Mouse (Mus musculus) ovary, postnatal 14 days (tissue): ENCODE measurements around the gene Tmem25.

Source experiments
- DNase-seq: peaks from one replicate; pipeline ENCODE4 v3.0.0; 2022; ENCODE audit warnings: low spot score

Gene Tmem25

DNA sequence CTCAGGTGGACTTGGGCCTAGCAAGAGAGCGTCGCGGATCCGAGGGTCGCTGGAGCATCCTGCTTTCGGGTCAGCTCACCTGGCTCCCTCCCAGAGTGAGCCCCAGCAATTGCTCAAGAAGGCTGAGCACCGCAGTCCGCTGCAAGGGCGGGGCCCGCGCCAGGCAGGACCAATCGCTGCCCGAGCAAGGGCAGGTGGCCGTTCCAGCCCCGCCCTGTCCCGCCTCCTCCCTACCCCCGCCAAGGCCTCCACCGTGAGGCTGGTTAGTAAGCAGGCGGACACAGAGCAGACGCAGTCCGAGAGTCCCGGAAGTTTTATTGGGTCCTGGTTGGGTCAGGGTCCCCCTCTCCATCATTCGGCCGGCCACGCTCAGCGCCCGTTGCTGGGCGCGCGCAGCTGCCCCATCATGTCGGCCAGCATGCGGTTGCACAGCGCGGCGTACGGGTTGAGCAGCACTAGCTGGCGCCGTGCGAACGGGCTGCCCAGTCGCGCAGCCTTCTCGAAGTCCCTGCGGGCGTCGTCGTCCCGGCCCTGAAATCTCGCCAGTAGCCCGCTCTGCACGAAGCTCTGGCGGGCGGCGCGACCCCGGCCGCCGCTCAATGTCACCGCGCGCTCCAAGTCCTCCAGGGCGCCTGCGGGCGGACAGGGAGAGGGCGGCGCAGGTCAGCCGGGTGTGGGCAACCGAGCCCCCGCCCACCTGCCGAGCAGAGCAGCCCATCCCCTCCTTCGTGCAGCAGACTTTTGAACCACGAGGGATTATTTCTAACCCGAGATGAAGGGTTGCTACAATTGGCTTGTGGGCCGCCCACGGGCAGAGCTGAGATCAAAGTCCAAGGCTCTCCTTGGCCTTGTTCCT, at the start of gene Tmem25:
Gene Tmem25 (minus strand): TSS at position 206 of the 856 bp plus-strand sequence.
- DNase-seq: peak; percentile 69

DNA sequence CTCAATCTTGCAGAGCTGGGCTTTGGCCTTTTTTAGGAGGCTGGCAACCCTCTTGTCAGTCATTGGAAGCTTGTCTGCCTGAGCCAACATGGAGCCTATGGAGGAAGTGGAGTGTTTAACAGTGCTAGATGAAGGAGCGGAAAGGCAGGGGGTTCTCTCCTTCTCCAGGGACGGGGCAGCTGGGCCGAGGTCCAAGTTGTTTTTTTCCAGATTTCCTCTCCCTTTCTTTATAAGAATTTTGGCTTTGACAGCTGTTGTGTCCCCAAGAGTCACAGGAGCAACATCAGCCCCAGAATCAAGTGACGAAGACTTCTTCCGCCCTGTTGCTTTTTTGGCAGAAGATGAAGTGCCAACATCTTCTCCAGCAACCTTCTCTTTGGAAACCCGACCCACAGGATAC, 48.3 kb upstream of the Tmem25 start:
- no peak for DNase-seq

DNA sequence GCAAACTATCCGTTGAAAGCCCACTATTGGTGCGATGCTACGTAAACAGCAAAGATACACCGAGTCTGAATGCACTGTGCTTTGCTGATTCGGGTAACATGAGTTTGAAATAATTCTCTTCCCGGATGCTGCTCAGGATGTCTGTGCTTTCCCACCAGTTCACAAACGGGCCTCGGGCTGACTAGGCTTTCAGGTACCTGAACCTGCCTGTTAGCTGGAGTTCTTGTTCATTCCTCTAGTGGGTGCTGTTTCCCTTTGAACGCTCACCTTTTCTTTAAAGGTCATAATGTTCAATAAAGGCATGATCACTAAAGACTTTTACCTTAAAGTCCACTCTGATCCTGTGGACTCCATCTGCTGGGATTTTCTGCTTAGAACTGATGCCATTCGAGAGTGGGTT, 42.1 kb upstream of the Tmem25 start:
- peak; percentile 19 for DNase-seq

DNA sequence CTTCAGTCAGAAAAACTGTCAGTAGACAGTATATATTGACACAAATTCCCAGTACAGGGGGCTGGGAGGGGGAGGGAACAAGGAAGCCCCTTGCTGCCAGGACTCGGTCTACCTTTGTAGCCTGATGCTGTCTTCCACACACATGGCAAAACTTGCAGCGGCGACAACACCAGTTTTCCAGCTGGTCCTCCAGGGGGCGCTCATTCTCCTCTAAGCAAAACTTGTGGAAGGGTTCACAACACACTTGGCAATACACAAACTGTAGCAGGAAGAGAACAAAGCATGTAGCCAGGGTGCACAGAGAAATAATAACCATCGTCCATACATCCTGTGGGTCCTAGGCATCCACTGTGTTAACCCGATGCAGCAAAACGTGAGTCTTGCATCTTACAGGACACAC, 37.3 kb upstream of the Tmem25 start:
- peak; percentile 71 for DNase-seq

DNA sequence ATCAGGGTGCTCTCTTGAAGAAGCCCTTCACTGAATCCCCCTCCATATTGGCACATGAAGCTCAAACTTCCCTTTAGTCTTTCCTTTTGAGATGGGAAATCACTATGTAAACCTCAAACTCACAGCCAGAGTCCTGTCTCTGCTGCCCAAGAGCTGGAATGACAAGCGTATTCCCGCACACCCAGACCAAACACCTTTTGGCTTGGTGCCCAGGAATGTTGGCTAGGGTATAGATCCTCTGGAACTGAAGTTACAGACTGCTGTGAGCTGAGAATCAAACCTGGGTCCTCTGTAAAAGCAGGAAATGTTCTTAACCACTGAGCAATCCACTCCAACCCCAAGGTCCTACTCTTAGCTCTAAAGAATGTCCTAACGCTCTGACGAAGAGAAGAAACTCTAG, 33.2 kb upstream of the Tmem25 start:
- peak; percentile 18 for DNase-seq

DNA sequence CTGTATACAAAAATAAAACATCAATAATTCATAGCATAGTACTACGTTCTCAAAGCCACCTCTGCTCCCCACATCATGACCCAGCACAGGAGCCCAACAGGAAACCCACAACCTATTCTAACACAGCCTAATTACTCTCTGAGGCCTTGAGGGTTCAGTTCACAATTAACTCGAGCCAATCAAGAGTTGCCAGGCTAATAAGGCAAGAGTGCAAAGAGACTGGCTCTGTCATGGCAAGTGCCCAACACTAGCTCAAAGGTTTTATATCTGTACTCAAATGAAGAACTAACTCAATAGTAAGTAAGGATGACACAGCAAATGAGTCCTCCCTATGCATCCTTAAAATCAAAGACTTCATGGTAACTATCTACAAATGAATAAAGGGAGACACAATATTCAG, 31.4 kb upstream of the Tmem25 start:
- no peak for DNase-seq

DNA sequence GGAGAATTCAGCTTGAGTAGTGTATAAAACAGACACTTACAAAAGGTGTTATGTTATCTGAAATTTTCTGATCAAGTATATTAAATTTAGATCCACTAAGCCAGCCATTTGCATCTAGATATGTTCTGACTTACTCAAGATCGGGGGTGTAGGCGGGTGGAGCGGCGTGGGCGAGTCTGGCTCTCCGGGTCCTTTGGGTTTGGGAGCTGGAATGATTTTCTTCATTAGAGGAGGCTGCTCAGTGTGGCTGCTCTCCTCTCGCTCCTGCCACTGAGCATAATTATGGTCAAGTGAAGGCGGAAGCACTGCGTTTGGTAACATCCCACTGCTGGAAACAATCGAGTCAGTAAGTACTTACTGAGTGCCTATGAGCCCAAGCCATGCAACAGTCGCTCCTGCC, 29.8 kb upstream of the Tmem25 start:
- DNase-seq: no peak

DNA sequence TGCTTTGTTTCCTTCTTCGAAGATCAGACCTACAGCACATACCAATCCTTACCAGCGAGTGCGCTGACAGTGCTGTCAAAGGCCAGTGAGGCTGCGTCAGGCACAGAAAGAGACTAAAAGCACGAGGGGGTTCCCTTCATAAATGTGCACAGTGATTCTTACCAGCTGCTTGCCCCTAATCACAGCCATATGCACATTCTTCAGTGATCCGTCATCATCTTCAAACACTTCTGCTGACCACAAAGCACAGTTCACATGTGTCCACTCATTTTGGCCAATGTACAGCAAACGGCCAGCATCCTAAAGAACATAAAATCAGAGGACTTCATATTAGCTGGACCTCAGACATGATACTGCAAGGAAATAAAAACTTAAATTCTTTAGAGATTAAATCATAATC, 27.6 kb upstream of the Tmem25 start:
- DNase-seq: no peak

DNA sequence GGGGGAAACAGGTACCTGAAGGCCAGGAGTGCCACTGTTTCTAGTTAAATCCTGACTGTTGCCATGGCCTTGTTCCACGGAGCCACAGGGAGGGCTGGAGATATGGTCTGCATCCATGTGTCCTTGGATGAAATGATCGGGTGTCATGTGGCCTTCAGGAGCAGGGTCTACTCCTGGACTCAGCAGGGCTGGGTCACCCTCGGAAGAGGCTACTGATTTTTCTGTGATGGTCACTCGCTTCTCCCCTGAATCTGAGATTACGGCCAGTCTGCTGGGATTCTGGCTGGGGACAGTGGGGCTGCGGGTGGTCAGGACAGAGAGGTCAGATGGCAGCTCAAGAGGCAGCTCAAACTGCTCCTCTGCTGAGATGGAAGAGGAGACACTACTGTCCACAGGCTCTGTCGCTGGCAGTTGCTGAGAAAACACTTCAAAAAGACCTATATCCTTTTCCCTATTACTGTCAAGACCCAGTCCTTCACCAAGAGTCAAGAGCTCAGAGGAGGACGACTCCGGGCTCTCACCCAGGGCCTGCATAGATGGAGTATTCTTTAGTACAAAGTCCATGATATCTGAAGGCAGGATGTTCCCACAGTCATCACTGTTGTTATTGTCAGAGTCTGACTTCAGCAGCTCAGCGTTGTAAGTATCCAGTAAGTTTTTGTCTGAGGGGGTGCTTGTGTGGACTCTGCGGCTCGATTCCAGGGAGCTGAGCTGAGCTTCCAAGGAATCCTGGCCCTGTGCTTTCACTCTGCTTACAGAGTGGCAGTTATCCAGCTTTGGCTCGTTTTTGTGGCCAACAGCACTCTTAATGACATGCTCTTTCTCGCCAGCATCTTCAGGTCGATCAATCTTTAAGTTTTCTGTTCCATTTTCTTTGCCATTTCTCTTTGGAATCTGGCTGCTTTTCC, 21.1 kb upstream of the Tmem25 start:
- no peak for DNase-seq

DNA sequence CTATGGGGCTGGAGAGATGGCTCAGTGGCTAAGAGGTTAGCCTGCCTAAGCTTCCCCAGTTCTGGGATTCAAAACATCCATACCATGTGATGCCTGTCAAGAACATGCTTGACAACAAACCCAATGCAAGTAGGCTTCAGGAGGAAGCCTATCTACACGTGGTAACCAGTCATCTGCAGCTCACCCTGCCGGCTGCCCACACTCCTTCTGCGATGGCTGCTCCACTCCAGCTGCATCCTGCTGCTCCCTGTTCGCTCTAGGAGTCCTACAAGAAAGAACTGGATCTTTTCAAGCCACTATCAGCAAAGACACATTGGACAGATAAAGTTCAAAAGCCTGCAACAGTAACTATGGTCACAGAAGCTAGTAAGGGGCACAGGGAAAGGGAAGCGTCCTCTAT, 18.4 kb upstream of the Tmem25 start:
- no peak for DNase-seq

DNA sequence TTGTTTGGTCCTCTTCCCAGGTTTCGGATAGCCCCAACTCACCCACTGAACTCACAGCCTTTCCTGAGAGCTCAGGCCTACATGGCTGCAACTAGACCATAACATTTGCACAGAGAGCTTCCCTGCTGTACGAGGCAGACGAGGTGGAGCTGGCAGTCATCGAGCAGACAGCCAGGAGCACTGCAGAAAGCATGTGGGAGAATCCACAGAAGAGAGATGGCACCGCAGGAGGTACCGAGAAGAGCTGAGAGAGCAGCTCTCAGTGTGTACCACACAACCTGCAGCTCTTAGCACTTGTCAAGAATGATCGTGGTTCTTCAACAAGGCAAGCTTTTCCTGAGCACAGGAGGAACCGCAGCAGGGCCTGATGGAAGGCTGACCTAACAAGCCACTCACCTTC, 15.1 kb upstream of the Tmem25 start:
- DNase-seq: no peak

DNA sequence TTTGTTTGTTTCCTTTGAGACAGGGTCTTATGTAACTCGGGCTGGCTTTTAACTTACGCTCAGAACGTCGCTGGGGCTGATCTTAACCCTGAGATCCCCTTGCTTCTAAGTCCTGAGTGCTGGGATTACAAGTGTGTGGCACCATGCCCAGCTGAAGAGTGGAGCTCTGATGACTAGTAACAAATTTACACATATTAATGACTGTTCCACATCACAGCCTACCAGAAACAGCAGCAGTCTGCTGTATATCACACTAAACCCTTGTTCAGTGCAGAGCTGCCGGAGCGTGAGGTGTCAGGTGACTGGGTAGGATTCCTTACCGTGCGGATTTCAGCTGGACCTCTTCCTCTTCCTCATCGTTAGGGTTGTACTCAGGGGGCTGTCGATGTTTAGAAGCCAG, 11.2 kb upstream of the Tmem25 start:
- no peak for DNase-seq

DNA sequence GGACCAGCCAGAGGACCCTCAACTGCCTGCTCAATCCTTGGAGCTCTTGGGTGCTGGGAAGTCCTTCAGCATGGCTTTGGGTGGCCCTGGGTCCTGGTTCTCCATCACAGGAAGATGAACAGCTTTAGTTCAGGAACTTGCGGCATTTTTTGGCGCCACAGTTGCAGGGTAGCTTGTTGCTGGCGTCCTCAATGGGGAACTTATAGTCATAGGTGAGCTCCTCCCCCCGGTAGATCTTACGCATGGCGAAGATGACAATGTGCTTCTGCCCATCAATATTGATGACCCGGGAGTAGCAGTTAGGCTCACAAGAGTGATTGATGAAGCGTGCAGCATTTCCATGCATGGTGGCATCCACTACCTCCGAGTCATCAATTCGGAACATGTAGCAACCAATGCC, 8.7 kb upstream of the Tmem25 start:
- no peak for DNase-seq

DNA sequence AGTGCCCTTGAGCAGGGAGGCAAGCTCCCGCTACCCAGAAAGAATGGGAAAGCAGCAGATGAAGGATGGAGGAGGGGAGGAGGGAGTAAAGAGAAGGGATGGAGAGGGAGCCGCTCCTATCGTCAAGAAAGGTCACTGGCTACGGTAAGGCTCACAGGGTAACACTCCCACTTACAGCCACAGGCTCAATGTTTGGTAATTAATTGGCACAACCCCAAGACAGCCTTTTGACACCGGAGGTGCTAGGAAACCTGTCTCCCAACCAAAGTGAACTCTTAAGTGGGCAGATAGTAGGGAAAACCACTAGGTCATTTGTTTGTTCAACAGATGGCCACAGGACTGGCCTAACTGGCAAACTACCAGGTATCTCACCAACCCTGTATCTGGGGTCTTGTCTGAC, 8.0 kb upstream of the Tmem25 start:
- DNase-seq: no peak

DNA sequence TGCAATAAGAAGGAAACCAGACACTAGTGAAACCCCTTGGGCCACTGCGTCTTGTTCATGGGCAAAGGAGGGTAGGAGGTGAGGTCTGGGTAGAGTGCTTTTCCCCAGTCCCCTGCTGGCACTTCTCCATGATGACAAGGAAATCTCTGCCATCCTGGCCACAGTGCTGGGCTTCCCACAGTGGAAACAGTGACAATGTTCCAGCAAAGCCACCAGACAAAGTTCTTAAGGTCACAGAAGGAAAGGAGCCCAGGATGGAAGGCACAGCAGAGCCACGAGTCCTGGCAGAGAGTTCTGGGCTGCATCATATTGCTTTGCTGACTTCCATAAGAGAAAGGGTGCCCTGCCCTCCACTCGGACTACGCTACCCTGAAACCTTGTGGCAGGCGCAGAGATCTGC, 6.4 kb upstream of the Tmem25 start:
- DNase-seq: no peak

DNA sequence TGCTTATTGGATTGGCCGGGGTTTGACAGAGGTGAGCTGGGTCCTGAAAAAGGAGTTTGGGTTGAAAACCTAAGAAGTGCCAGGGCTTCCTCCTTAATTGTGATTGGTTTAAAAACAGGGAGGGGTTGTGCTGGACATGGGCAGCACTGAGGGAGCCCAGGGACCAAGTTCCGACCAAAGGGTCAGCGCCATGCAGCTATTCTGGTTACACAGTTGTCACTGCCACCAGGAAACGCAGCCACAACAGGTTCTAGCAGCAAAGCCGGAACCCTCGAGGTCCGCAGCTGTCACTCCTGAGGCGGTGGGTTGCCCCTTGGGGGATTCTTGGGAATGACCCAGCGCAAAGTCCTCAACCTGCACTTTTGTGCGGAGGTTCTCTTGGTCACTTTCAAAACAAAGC, 5.6 kb upstream of the Tmem25 start:
- DNase-seq: no peak

DNA sequence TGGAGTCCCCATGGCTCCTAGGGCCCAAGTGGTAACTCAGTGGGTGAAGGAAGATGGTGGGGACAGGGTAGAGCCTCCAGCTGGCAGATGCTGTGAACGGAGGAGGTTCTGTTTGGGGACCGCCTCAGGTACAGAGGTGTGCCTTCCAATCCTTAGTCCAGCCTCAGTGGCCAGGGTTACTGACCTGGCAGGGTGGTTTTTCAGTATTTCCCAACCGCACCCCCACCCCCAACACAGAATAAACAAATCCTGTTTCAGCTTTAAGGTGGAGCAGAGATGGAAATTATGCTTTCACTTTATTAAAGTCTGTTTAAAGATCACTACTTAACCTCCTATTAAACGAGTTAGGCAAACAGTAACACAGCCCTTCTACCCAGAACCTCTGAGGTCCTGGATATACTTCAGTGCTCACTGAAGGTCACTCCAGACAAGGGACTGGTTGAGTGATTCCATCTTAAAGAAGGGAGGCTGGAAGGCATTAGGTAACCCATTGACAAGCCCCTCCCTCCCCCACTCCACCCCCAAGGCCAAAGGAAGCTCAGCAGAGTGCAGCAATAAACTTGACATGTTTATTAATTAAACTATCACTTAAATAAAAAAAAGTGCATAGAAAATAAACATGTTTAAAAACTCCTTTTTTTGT, 3.8 kb upstream of the Tmem25 start, which contains the start of gene Ttc36:
Gene Ttc36 (minus strand): TSS at position 265 of the 643 bp plus-strand sequence.
- DNase-seq: no peak

DNA sequence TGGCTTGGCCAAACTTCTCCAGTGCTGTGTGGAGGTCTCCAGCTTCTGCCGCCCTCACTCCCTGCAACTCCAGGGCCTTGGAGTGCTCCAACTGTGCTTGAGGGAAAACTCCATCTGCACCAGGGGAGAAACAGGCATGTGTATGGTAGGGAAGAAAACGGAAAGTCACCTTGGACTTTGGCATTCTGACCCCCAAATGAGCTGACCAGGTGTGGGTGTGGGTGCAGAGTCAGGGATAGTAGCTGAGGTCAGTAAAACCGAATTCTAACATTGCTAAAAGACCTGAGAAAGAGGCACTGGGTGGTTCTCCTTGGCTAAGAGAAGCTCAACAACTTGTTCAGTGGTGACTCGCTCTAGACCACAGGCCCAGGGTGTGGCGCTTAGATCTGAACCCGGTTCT, 2.6 kb upstream of the Tmem25 start:
- no peak for DNase-seq

DNA sequence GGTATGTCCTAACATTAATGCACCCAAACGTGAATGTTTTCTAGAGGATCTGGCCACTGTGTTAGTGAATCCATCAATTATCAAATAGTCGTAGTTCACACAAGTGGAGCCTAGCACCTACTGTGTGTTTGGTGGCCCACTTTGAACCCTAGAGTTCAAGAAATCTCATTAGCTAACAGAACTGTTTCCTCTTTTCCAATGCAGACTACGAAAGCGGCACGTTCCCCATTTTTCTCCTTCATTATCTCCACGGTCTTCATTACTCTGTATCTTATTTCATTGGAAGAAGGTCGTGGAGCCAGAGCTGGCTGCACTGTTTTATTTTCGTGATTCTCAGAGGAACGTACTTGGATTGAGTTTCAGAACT, 834 bp upstream of the Tmem25 start:
- DNase-seq: no peak

DNA sequence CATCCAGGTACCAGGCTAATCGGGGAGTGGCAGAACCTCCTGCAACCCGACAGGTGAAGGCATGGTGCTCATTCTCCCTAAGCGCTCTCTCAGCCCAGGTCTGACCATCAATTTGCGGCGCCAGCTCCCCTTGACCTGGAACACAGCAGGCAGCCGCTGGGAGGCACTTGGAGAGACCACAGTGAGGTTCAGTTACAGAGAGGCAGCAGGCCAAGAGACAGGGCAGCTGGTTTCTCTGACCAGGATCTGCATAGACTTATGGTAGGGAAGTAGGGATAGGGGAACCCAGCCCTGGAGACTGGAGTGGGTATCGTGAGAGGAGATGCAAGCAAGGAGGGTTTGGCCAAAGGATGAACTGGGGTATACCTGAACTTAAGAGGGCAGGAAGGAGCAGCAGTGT, 809 bp downstream of the Tmem25 start:
- no peak for DNase-seq

DNA sequence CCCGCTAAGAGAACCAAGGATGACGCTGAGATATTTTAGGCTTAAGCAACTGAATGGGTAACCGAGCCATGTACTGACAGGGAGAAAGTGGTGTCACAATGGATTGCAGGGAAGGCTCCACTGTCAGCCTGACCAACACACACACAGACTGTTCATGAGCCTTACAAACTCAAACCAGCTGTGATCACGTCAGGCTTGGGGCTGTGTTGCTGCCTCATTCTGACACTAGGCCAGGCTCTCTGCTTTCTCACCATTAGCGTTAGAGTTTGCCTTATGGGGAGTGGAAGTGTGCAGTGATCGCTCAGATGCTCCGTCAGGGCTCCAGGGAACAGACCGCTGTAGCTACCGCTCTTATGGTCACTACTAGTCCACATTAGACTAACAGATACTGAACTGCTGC, 6.3 kb downstream of the Tmem25 start:
- no peak for DNase-seq

DNA sequence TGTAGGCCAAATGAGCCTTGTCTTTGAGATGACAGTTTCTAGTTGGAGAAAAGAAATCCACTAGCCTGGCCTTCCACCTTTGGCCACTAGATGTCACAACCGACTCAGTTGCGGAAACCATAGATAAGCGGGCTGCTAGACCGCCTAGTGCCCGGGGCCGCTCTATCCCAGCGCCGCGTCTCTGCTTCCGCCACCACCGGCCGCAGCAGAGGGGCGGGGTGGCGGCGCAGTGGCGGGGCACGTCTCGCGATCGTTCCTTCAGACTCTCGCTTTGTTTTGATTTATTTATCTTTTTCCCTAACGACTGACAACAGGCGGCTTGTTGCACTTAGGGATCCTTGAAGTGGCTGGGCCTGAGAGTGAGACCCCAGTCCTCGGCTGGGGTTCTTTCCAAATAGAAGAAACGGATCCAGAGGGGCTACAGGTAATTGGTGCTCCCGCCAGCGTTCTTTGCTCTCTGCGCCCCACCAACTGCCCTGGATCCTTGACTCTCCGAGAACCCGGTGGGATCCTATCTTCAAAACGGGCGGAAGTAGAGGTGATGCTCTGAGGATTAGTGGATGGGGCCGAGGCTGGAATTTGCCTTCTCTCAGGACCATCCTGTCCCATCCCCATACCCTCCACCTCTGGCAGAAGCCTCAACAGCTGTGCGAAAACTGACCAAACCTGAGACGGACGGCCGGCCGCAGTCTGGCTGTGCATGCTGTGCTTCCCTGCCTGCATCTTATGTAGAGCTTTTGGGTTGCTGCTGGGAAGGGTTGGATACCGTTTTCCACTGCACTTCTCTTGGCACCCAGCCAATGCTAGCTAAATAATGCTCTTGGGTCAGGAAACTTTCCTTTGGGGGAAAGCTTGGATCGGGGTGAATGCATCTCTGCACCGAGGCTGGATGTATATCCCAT, 26.1 kb downstream of the Tmem25 start:
- DNase-seq: peak; percentile 94
